Mouse (Mus musculus) cerebellum, adult 11 months (tissue): ENCODE data around the gene Mus81.

Experiments used
- DNase-seq: peaks from one replicate; pipeline ENCODE4 v3.0.0; 2022

Mus81 gene

GRCm38 (mm10) chr19:5433951-5434350, 54.3 kb downstream of the Mus81 start:
- no peak for DNase-seq

GRCm38 (mm10) chr19:5432992-5433852, 55.0 kb downstream of the Mus81 start:
- DNase-seq = peak; percentile 37
